Mouse (Mus musculus) v-Abl transformed pro-B cells (cell line): Measurements from ENCODE around the gene Art5.

Experiments
- in situ Hi-C, 2 experiments: fragments of 400-800 bp; cut with MboI; formaldehyde crosslinking; loops; one replicate each; pipeline ENCODE4 v1.15.1; 2025; ENCODE audit not compliant: unreplicated experiment in 2 of 2

The Art5 gene

DNA sequence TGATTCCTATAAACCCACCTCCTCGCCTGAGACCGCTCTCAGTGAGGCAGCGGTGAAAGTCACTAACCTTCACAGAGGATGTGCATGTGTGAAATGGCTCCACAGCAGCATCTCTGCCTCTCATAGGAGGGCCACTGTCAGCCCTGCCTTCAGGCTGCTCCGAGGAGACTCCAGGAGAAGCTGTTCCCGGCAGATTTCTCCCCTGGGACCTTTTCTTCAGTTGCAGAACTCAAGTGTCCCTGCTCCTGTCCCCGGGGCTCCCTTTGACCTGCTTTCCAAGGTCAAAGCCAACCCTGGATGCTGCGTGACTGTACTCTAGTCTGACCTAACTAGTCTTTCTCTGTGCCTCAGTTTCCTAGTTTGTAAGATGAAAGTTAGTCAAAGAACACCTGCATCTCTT lies at the start of gene Art5:
Gene Art5 (minus strand): TSS at position 319 of the 400 bp plus-strand sequence.
- in situ Hi-C loops = no loop called here

DNA sequence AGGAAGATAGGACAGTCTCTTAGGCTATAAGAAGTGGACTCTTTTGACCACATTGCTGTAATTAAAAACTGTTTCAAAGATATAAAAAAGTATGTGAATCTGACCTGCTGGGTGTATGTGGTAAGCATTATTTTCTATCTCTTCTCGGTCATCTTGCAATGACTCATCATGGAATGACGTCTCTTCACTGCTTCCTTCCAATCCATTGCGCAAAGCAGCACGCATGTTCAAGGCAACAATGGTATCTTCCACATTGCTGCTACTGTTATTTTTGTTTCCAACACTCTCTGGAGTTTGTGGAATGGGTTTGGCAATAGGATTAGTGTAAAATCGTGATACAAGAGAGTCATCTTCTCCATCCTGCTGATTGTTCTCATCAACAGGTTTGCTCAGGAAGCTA lies 44.4 kb upstream of the Art5 start:
- in situ Hi-C loops = no loop called here

GRCm38 (mm10) chr7:102137898-102138297 lies 28.6 kb upstream of the Art5 start:
- in situ Hi-C loops = loop anchor here (5.0 to 10.0 kb wide), 3 partner anchors 117 to 284 kb away; partner anchors contain the start of gene Rhog (in 1 of the 2)

GRCm38 (mm10) chr7:102137464-102137863 lies 28.2 kb upstream of the Art5 start:
- in situ Hi-C loops = loop anchor here (5.0 to 10.0 kb wide), 3 partner anchors 117 to 285 kb away; partner anchors contain the start of gene Rhog (in 1 of the 2)

DNA sequence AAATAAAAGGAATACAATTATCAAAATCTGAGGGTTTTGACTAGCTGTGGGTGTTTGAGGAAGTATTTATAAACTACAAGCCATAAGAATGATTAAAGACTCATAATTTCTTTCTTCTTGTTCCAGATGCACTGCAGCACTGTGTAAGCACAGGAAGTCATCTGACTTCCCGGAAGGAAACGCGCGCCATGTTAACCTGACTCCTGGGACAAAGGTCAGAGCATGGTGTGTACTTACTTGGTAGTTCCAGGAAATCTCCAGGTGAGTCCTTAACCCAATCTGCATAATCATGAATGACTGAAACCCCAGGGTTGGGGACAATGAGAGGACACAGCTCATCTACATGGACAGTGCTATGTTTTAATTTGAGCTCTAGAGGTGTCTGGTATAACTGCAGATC lies 23.1 kb upstream of the Art5 start:
- in situ Hi-C loops = loop anchor here in 1 of 2 experiments (10.0 kb wide), 1 partner anchor 122 kb away; the partner anchor contains the start of gene Rhog

GRCm38 (mm10) chr7:102120326-102120725 lies 11.0 kb upstream of the Art5 start:
- in situ Hi-C loops = no loop called here

- in situ Hi-C loops = no loop called here
These were observed 8.1 kb upstream of the Art5 start for GRCm38 (mm10) chr7:102117382-102117781.

- in situ Hi-C loops = no loop called here
These were observed 7.5 kb upstream of the Art5 start, which contains the start of gene Chrna10 for GRCm38 (mm10) chr7:102116579-102117331. Chrna10 (minus strand) TSS chr7:102116828.

DNA sequence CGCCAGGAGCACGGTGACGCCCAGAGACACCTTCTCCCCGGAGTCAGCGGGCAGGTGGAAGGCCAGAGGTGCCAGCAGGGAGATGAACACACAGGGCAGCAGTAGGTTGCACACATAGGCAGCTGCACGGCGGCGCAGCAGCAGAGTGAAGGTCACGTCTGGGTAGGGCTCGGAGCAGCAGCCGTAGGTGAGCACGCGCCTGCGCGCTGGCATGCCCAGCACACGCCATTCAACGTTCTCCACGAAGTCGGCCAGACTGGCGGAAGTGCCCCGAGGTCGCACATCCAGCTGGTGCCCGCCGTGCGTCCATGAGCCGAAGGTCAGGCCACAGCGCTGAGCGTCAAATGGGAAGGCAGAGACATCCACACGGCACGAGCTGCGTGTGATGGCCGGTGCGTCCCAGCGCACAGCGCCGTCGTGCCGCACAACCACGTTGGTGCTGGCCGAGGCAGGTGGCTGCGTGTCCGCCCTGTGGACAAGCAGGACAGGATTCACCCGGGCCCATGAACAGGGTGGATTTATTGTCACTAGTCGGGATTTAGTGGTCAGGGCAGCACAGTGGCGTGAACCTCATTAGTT lies 4.0 kb upstream of the Art5 start:
- in situ Hi-C loops = no loop called here

- in situ Hi-C loops = no loop called here
These were observed 457 bp upstream of the Art5 start for GRCm38 (mm10) chr7:102109746-102110145.

DNA sequence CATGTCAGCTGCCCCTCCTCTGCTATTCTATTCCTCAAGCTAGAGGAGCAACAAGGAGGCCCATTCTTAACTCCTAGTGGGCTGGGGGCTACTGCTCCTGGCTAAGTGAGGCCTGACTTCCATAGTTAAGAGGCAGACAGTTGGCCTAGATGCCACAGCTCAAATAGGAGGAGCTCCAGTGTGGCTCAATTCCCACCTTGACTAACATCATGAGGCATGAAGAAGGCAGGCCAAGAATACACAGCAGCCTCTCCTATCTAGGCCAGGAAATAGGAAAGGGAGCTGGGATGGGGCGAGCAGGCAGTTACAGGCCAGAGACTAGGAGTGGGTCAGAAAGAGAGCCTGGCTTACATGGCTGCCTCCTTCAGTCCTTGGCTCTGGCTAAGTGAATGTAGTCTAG lies 1.1 kb downstream of the Art5 start:
- in situ Hi-C loops = no loop called here

DNA sequence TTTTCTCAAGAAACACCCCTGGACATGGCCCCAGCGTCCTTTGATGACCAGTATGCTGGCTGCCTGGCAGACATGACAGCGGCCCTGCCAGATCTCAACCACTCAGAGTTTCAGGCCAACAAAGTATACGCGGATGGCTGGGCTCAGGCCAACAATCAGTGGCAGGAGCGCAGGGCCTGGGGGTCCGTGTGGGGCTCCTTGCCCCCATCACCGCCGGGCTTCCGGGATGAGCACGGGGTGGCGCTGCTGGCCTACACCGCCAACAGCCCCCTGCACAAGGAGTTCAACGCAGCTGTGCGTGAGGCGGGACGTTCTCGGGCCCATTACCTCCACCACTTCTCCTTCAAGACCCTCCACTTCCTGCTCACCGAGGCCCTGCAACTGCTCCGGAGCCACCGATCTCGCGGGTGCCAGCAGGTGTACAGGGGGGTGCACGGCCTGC lies 2.6 kb downstream of the Art5 start:
- in situ Hi-C loops = no loop called here

DNA sequence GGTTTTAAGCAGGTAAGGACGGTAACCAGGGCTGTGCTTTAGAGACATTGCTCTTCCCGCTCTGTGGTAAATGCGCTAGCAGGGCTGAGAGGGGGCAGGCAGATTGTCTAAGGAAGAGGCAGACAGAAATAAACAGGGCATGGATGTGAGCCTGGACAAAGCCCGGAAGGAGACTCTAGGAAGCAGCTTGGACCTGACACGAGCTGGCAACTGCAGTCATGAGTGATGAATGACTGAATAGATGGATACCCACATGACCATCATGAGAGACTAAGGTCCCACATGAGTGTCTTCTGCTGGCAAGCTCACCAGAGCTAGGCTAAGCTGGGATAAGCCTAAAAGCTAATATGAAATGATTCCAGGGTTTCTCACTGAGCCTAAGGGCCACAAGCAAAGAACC lies 5.2 kb downstream of the Art5 start:
- in situ Hi-C loops = no loop called here

GRCm38 (mm10) chr7:102103555-102103954 lies 5.7 kb downstream of the Art5 start:
- in situ Hi-C loops = no loop called here

DNA sequence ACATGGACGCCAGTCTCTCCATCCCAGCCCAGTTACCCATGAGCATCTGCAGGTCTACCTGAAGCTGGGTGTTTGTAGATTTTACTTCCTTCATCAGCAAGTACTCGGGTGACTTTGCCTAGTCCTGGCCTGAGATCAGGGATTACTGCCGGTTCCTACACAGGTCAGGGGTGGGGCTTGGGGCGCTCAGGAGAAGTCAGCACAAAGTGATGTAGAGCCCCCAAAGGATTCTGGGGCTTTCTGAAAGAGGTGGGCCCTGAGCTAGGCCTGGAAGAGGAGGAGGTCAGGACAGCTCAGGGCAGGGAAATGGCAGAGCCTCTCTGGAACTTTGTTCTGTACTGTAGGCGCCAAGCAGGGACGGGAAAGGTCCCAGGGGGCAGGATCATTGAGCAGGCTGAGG lies 6.6 kb downstream of the Art5 start:
- in situ Hi-C loops = no loop called here

GRCm38 (mm10) chr7:102102241-102102640 lies 7.0 kb downstream of the Art5 start:
- in situ Hi-C loops = no loop called here

- in situ Hi-C loops = no loop called here
These were observed 7.8 kb downstream of the Art5 start, which contains the start of gene Art1 for GRCm38 (mm10) chr7:102101487-102101886. Art1 (plus strand) TSS chr7:102101743.

- in situ Hi-C loops = no loop called here
These were observed 8.4 kb downstream of the Art5 start for GRCm38 (mm10) chr7:102100868-102101267.

GRCm38 (mm10) chr7:102099760-102100661 lies 9.3 kb downstream of the Art5 start:
- in situ Hi-C loops = loop anchor here (25.0 kb wide), 4 partner anchors 688 to 1138 kb away; partner anchors contain the start of genes Gm45837 (in 1 of the 2), P2ry2 (in 1 of the 2), P2ry6 (in 1 of the 2) and Pde2a (in 1 of the 2)

GRCm38 (mm10) chr7:102087336-102087735 lies 22.0 kb downstream of the Art5 start:
- in situ Hi-C loops = loop anchor here (25.0 kb wide), 4 partner anchors 675 to 1125 kb away; partner anchors contain the start of genes Gm45837 (in 1 of the 2), P2ry2 (in 1 of the 2), P2ry6 (in 1 of the 2) and Pde2a (in 1 of the 2)
